Mouse (Mus musculus): ENCODE results near the gene Olfr1496.

- no peak for TF ChIP-seq CTCF (IDR thresholded peaks at IDR 0.05; ENCODE audit: extremely low read depth, insufficient read depth, low read length)
- no peak for TF ChIP-seq POLR2A (IDR thresholded peaks at IDR 0.05; ENCODE audit: extremely low read depth, insufficient read depth, low read length)
These were observed 41.7 kb downstream of the Olfr1496 start, which contains the start of gene Olfr1499 for GRCm38 (mm10) chr19:13819347-13819746.

Measured in cortical plate, adult 2 months (tissue).